Mouse (Mus musculus): Measurements from ENCODE around the gene Hal. TPM values are rescaled to one million over a fixed set of nuclear protein-coding genes. Genes with fewer than 3 reads are reported as not detected.
"Not testable (repeated sequence)": the region's sequence is repeated elsewhere in the genome, so short reads cannot be mapped to it uniquely, and the experiment has no call there.

Gene Hal
- total and polyA plus RNA-seq, 3 experiments: 0.03 to 0.12 TPM; not detected in 1

DNA sequence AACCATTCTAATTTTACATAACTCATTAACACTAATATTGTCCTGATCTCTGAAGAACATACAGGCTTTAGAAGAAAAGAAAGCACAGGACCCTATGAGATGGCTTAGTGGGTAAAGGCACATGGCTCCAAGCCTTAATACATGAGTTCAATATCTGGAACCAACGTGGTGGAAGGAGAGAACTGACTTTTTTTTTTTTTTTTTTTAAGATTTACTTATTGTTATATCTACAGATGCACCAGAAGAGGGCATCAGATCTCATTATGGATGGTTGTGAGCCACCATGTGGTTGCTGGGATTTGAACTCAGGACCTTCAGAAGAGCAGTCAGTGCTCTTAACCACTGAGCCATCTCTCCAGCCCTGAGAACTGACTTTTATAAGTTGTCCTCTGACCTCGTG, 69.4 kb downstream of the Hal start:
- DNase-seq (ENCODE audit: low read depth, low spot score); H3K27ac ChIP-seq (ENCODE audit: control insufficient read depth, low read depth, low read length); H3K9me3 ChIP-seq (replicated peaks; ENCODE audit: insufficient read depth, low read length); H3K79me2 ChIP-seq (ENCODE audit: control insufficient read depth, insufficient read depth, low read length, poor library complexity); H3K27me3 ChIP-seq (ENCODE audit: control insufficient read depth in 1 of 2, insufficient read depth in 2 of 2, low read length in 2 of 2); H3K9ac ChIP-seq (ENCODE audit: control insufficient read depth, low read depth, low read length, poor library complexity, severe bottlenecking); H3K4me1 ChIP-seq (ENCODE audit: control insufficient read depth in 1 of 2, insufficient read depth in 2 of 2, low read length in 2 of 2); H3K4me3 ChIP-seq (ENCODE audit: control insufficient read depth in 1 of 2, insufficient read depth in 1 of 2, low read depth in 2 of 2, low read length in 2 of 2); H3K36me3 ChIP-seq (ENCODE audit: control insufficient read depth in 1 of 2, insufficient read depth in 2 of 2, low read length in 2 of 2): not testable (repeated sequence)
- TF ChIP-seq CTCF (IDR thresholded peaks at IDR 0.05 in 2 of 3, conservative IDR thresholded peaks at IDR 0.05 in 1 of 3; ENCODE audit: control insufficient read depth in 1 of 3, insufficient read depth in 1 of 3, low read depth in 2 of 3, low read length in 3 of 3, poor library complexity in 1 of 3, severe bottlenecking in 1 of 3) (peak in 1 of 3 experiments; percentile 4; a peak in 1 of 6 replicates), ZNF384 (IDR thresholded peaks at IDR 0.05; ENCODE audit: low read depth, low read length) (peak; percentile 80)

DNA sequence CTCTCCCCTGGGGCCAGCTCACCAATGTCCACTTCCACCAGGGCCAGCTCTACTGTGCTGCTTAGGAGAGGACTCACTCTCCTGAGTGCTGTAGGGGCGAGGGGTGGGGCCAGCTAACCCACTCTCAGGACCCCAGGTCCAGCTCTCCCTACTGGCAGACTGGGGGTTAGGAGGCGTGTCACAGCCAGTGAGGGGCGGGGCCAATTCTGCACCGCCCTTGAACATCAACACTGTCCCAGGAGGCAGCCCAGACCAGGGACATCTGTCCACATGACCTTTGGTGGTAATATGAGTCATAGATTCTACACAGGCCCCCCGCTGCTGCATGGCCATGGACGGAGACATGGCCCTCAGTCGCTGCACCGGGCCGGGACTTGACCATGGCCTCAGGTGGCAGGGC, 71.2 kb downstream of the Hal start:
- no peak overlapping the region for H3K4me3 ChIP-seq (ENCODE audit: control insufficient read depth in 1 of 2, insufficient read depth in 1 of 2, low read depth in 2 of 2, low read length in 2 of 2)
- no peaks in the 10 kb centered on the region for H3K4me1 ChIP-seq (ENCODE audit: control insufficient read depth in 1 of 2, insufficient read depth in 2 of 2, low read length in 2 of 2)
- H3K36me3 ChIP-seq (ENCODE audit: control insufficient read depth in 1 of 2, insufficient read depth in 2 of 2, low read length in 2 of 2): no peaks in the 10 kb centered on the region
- no peak overlapping the region for H3K27ac ChIP-seq (ENCODE audit: control insufficient read depth, low read depth, low read length)
- no peaks in the 10 kb centered on the region for H3K9me3 ChIP-seq (replicated peaks; ENCODE audit: insufficient read depth, low read length)
- no peaks in the 10 kb centered on the region for H3K79me2 ChIP-seq (ENCODE audit: control insufficient read depth, insufficient read depth, low read length, poor library complexity)
- TF ChIP-seq UBTF (IDR thresholded peaks at IDR 0.05; ENCODE audit: borderline replicate concordance, insufficient read depth, low read depth, low read length) (no peak), EP300 (IDR thresholded peaks at IDR 0.05; ENCODE audit: low read depth in 1 of 2, low read length in 2 of 2) (no peak), POLR2AphosphoS2 (IDR thresholded peaks at IDR 0.05; ENCODE audit: low read length) (no peak), TBP (IDR thresholded peaks at IDR 0.05; ENCODE audit: low read depth, low read length) (no peak), POLR2A (IDR thresholded peaks at IDR 0.05; ENCODE audit: control insufficient read depth in 1 of 2, insufficient read depth in 1 of 2, low read depth in 1 of 2, low read length in 2 of 2, poor library complexity in 1 of 2) (no peak), POLR2AphosphoS5 (IDR thresholded peaks at IDR 0.05; ENCODE audit: borderline replicate concordance, low read depth, low read length) (no peak), CHD1 (IDR thresholded peaks at IDR 0.05; ENCODE audit: low read depth, low read length) (no peak), USF1 (IDR thresholded peaks at IDR 0.05; ENCODE audit: low read depth, low read length) (no peak), ZNF384 (IDR thresholded peaks at IDR 0.05; ENCODE audit: low read depth, low read length) (no peak), GATA1 (IDR thresholded peaks at IDR 0.05; ENCODE audit: low read depth, low read length) (no peak), NELFE (IDR thresholded peaks at IDR 0.05; ENCODE audit: low read depth, low read length) (no peak), TCF12 (IDR thresholded peaks at IDR 0.05; ENCODE audit: low read depth, low read length) (no peak)
- H3K9ac ChIP-seq (ENCODE audit: control insufficient read depth, low read depth, low read length, poor library complexity, severe bottlenecking): no peak overlapping the region
- H3K27me3 ChIP-seq (ENCODE audit: control insufficient read depth in 1 of 2, insufficient read depth in 2 of 2, low read length in 2 of 2): no peaks in the 10 kb centered on the region; a peak in 4 of 4 replicates
- no peak for DNase-seq (ENCODE audit: low read depth, low spot score)

GRCm38 (mm10) chr10:93564518-93565090, 76.0 kb downstream of the Hal start:
- H3K9ac ChIP-seq (ENCODE audit: control insufficient read depth, low read depth, low read length, poor library complexity, severe bottlenecking): no peak overlapping the region
- no peak for TF ChIP-seq POLR2AphosphoS2 (IDR thresholded peaks at IDR 0.05; ENCODE audit: low read length)
- no peaks in the 10 kb centered on the region for H3K4me1 ChIP-seq (ENCODE audit: control insufficient read depth in 1 of 2, insufficient read depth in 2 of 2, low read length in 2 of 2)
- no peak overlapping the region for H3K4me3 ChIP-seq (ENCODE audit: control insufficient read depth in 1 of 2, insufficient read depth in 1 of 2, low read depth in 2 of 2, low read length in 2 of 2)
- no peak overlapping the region for H3K27ac ChIP-seq (ENCODE audit: control insufficient read depth, low read depth, low read length)
- H3K36me3 ChIP-seq (ENCODE audit: control insufficient read depth in 1 of 2, insufficient read depth in 2 of 2, low read length in 2 of 2): no peaks in the 10 kb centered on the region
- peak; percentile 20 for DNase-seq (ENCODE audit: low read depth, low spot score)
- H3K79me2 ChIP-seq (ENCODE audit: control insufficient read depth, insufficient read depth, low read length, poor library complexity): no peaks in the 10 kb centered on the region
- peaks cover 0 to 1% of the 10 kb centered on the region in 2 experiments for H3K27me3 ChIP-seq (ENCODE audit: control insufficient read depth in 1 of 2, insufficient read depth in 2 of 2, low read length in 2 of 2)
- no peaks in the 10 kb centered on the region for H3K9me3 ChIP-seq (replicated peaks; ENCODE audit: insufficient read depth, low read length)

Measured in MEL (cell line).